Mouse (Mus musculus): ENCODE measurements around the gene Cops4.

DNA sequence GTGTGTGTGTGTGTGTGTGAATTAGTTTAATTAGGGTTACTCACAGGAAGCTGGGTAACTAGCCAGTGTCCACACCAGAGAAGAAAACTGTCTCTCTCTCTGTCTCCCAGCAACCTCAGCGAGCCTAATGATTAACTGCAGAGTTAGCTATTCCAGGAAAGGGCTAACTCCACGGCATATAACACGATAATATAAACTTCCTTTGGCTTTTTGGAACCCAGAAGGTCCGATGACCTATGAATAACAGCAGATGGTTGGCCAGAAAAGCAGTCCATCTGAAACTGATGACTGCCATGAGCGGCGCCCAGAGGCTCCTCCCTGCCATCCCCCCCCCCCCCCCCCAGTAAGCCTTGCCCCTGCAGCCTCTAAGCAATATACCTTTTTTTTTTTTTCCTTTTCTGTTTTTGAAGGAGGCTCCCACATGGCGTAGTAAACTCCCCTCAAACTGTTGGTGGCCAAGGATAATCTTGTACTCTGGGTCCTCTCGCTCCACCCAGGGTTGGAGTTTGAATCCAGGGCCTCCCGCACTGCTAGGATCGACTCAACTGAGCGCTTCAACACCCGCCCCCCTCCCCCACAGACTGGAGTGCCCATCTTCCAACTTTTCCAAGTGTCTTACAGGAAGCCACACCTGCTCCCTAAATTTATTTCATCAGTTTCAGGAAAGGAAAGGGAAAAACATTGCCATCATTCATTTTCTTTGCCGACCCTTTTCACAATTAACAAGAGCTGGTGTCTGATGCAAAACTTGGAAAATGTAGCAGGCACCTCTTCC lies 49.3 kb downstream of the Cops4 start:
- no peak for TF ChIP-seq CTCF (IDR thresholded peaks at IDR 0.05; ENCODE audit: extremely low read depth, insufficient read depth, low read length)
- no peak for TF ChIP-seq POLR2A (IDR thresholded peaks at IDR 0.05; ENCODE audit: extremely low read depth, insufficient read depth, low read length)

Measured in cortical plate, adult 2 months (tissue).